Mouse (Mus musculus) heart, embryonic 10.5 days (tissue): ENCODE measurements around the gene Stard3. TPM values are rescaled to one million over a fixed set of nuclear protein-coding genes. Genes with fewer than 3 reads are reported as not detected.

Experiments used
- DNase-seq: peaks from one replicate; pipeline ENCODE4 v3.0.0-alpha.2; 2017; ENCODE audit warnings: low spot score
- H3K27ac ChIP-seq: fragments of 300-500 bp; sonication (generic); 2 replicates; pipeline ENCODE4 v1.5.1; 2016; ENCODE audit warnings: mild to moderate bottlenecking
- H3K27me3 ChIP-seq: fragments of 300-500 bp; sonication (generic); 2 replicates; pipeline ENCODE4 v1.6.1; 2016; ENCODE audit warnings: mild to moderate bottlenecking; ENCODE audit not compliant: poor library complexity, insufficient read depth, severe bottlenecking
- H3K36me3 ChIP-seq: fragments of 300-500 bp; sonication (generic); 2 replicates; pipeline ENCODE4 v1.6.1; 2016; ENCODE audit warnings: mild to moderate bottlenecking, moderate library complexity
- H3K4me1 ChIP-seq: fragments of 300-500 bp; sonication (generic); 2 replicates; pipeline ENCODE4 v1.6.1; 2016; ENCODE audit warnings: mild to moderate bottlenecking
- H3K4me3 ChIP-seq: fragments of 300-500 bp; sonication (generic); 2 replicates; pipeline ENCODE4 v1.5.1; 2016; ENCODE audit warnings: mild to moderate bottlenecking, moderate library complexity
- H3K9me3 ChIP-seq: fragments of 300-500 bp; sonication (generic); 2 replicates; pipeline ENCODE4 v1.6.1; 2016; ENCODE audit warnings: mild to moderate bottlenecking, moderate library complexity
- WGBS: fragments of 180-500 bp; shearing (Covaris S2); methylation state at CpG from one replicate; pipeline ENCODE4 v1.1.7; 2016; 5-methylcytosine and 5-hydroxymethylcytosine counted together
- polyA plus RNA-seq: library from polyadenylated mRNA; unstranded; fragments of >200 nt; fragmentation: Nextera tagmentation; extraction: Ambion mirVana; gene quantifications from 2 replicates; pipeline ENCODE4 v1.2.1, GENCODE M21; 2016

Stard3 gene
- polyA plus RNA-seq, 1 experiment from 2014 or later: 51.0 TPM

GRCm38 (mm10) chr11:98331401-98331800 lies 26.8 kb upstream of the Stard3 start:
- H3K27me3 ChIP-seq: peaks cover 100% of the 10 kb centered on the region
- peaks cover 40% of the 10 kb centered on the region for H3K4me1 ChIP-seq
- no peak for DNase-seq
- H3K9me3 ChIP-seq: no peaks in the 10 kb centered on the region
- no peak overlapping the region for H3K4me3 ChIP-seq
- no peak overlapping the region for H3K27ac ChIP-seq
- no peaks in the 10 kb centered on the region for H3K36me3 ChIP-seq
- WGBS: 58% methylated on average over 1 of the region's 1 CpGs

GRCm38 (mm10) chr11:98332186-98332585 lies 26.0 kb upstream of the Stard3 start:
- Histone ChIP-seq H3K9me3 (no peaks in the 10 kb centered on the region), H3K4me3 (no peak overlapping the region)
- WGBS: 84% methylated on average over 3 of the region's 3 CpGs

GRCm38 (mm10) chr11:98332841-98333240 lies 25.3 kb upstream of the Stard3 start:
- Histone ChIP-seq H3K4me3 (no peak overlapping the region), H3K4me1 (peaks cover 28% of the 10 kb centered on the region), H3K9me3 (no peaks in the 10 kb centered on the region), H3K27ac (no peak overlapping the region), H3K36me3 (no peaks in the 10 kb centered on the region), H3K27me3 (peaks cover 100% of the 10 kb centered on the region)
- no peak for DNase-seq
- 62% methylated on average over 4 of the region's 4 CpGs for WGBS

More at GRCm38 (mm10) chr11:98332186-98332585, 26.0 kb upstream of the Stard3 start:
- DNase-seq: no peak
- peaks cover 34% of the 10 kb centered on the region for H3K4me1 ChIP-seq
- H3K36me3 ChIP-seq: no peaks in the 10 kb centered on the region
- peaks cover 100% of the 10 kb centered on the region for H3K27me3 ChIP-seq
- no peak overlapping the region for H3K27ac ChIP-seq

DNA sequence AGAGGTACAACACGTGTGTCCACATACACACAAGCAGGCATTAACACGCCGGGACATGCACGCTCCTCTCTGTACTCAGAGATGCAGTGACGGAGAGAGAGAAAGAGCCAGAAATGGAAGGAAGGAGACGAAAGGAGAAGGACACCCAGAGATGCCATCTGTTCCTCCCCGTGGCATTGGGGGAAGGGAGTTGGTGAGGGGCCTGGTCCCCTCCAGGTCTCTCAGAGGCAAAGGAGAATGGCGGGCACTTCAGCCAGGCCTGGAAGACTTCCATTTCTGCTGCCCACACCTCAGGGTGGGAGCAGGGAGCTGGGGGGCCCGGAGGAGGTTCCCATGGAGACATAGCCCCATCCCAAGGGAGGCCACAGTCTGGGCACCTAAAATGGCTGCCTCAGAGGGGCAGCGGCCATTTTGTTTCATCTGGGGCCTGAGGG lies 24.9 kb upstream of the Stard3 start:
- H3K27ac ChIP-seq: no peak overlapping the region
- DNase-seq: no peak
- H3K4me1 ChIP-seq: peaks cover 27% of the 10 kb centered on the region
- H3K27me3 ChIP-seq: peaks cover 100% of the 10 kb centered on the region
- no peak overlapping the region for H3K4me3 ChIP-seq
- no peaks in the 10 kb centered on the region for H3K9me3 ChIP-seq
- no peaks in the 10 kb centered on the region for H3K36me3 ChIP-seq
- 73% methylated on average over 10 of the region's 10 CpGs for WGBS

GRCm38 (mm10) chr11:98333981-98334741 lies 24.0 kb upstream of the Stard3 start:
- DNase-seq: no peak
- Histone ChIP-seq H3K9me3 (no peaks in the 10 kb centered on the region), H3K4me1 (peaks cover 27% of the 10 kb centered on the region), H3K27ac (no peak overlapping the region), H3K4me3 (peak overlapping the region; percentile 46), H3K27me3 (peaks cover 100% of the 10 kb centered on the region), H3K36me3 (no peaks in the 10 kb centered on the region)
- WGBS: 3% methylated on average over 41 of the region's 41 CpGs

DNA sequence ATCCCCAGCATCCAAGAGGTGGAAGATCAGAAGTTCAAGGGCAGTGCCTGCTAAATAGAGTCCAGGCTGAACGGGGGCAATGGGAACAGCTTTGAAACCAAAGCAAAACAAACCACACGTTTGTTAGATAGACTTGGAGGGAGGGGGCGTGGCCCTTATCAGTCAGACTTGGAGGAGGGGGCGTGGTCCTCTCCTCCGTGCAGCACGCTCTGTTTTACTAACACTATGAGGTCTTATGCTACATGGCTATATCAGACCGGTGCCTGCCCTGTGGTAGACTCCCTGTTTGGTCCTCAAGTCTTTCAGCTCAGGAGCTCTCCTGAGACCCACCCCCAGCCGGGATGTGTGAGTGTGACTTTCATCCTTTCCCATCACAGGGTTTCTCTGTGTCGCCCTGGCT lies 22.9 kb upstream of the Stard3 start:
- Histone ChIP-seq H3K4me3 (no peak overlapping the region), H3K9me3 (no peaks in the 10 kb centered on the region), H3K36me3 (no peaks in the 10 kb centered on the region), H3K27me3 (peaks cover 100% of the 10 kb centered on the region), H3K4me1 (peaks cover 36% of the 10 kb centered on the region), H3K27ac (no peak overlapping the region)
- WGBS: 5% methylated on average over 9 of the region's 9 CpGs
- no peak for DNase-seq

- no peak for DNase-seq
- WGBS: 14% methylated on average over 13 of the region's 13 CpGs
Observed at GRCm38 (mm10) chr11:98336245-98337107, 21.7 kb upstream of the Stard3 start.

DNA sequence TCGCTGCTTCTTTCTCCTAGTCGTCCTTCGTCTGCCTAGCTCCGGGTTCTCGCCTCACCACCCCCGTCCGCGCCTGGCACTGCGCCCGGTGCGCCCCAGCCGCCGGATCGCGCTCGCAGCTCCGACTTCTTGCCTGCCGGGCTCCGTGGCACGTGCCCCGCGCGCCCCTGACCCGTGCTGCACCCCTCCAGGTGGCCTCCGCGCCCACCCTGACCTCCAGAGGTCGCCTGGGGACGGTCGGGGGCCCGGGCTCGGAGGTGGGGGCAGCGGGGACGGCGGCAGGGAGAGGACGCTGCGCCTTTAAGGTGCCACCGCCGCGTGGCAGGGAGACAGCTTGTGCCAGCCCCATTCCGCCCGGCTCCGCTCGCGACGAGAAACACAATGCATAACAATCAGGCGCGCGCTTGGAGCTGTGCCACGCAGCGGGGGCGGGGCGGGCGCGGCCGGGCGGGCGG lies 19.6 kb upstream of the Stard3 start:
- Histone ChIP-seq H3K27ac (0 out of 2 replicates have a peak overlapping the region, but pooled peaks have one; percentile 42), H3K4me3 (peak overlapping the region; percentile 62), H3K4me1 (peaks cover 48% of the 10 kb centered on the region), H3K36me3 (no peaks in the 10 kb centered on the region), H3K27me3 (peaks cover 91% of the 10 kb centered on the region), H3K9me3 (no peaks in the 10 kb centered on the region)
- under 1% methylated on average over 57 of the region's 57 CpGs for WGBS
- no peak for DNase-seq

More at GRCm38 (mm10) chr11:98336245-98337107, 21.7 kb upstream of the Stard3 start:
- H3K27ac ChIP-seq: no peak overlapping the region
- peaks cover 99% of the 10 kb centered on the region for H3K27me3 ChIP-seq
- H3K4me1 ChIP-seq: peaks cover 36% of the 10 kb centered on the region
- no peaks in the 10 kb centered on the region for H3K36me3 ChIP-seq
- no peak overlapping the region for H3K4me3 ChIP-seq
- H3K9me3 ChIP-seq: no peaks in the 10 kb centered on the region

DNA sequence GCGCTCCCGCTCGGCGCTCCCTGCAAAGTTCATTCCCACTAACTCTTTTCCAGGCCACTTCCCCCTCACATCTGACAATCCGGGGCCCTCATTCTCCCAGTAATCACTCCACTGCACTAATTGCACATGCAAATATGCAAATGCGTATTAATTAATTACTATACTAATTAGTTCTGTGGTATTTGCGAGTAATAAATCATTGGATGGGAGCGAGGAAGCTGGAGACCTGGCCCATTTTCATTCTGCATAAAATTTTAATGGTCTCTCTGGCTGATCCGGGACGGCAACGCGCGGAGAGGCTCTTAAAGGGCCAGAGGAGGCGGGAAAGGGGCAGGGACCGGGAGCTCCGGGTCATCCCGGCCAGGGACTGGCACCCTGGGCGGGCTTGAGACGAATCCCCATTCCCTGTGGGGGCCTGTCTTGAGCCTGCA lies 19.1 kb upstream of the Stard3 start:
- H3K36me3 ChIP-seq: no peaks in the 10 kb centered on the region
- peak overlapping the region; percentile 62 for H3K4me3 ChIP-seq
- H3K27ac ChIP-seq: no peak overlapping the region
- peaks cover 45% of the 10 kb centered on the region for H3K4me1 ChIP-seq
- no peaks in the 10 kb centered on the region for H3K9me3 ChIP-seq
- peaks cover 91% of the 10 kb centered on the region for H3K27me3 ChIP-seq
- no peak for DNase-seq
- under 1% methylated on average over 19 of the region's 19 CpGs for WGBS

GRCm38 (mm10) chr11:98339679-98340287 lies 18.4 kb upstream of the Stard3 start:
- Histone ChIP-seq H3K36me3 (no peaks in the 10 kb centered on the region), H3K27me3 (peaks cover 90% of the 10 kb centered on the region), H3K9me3 (no peaks in the 10 kb centered on the region), H3K27ac (no peak overlapping the region), H3K4me1 (peaks cover 38% of the 10 kb centered on the region), H3K4me3 (peak overlapping the region; percentile 62)
- no peak for DNase-seq
- WGBS: 10% methylated on average over 11 of the region's 11 CpGs

DNA sequence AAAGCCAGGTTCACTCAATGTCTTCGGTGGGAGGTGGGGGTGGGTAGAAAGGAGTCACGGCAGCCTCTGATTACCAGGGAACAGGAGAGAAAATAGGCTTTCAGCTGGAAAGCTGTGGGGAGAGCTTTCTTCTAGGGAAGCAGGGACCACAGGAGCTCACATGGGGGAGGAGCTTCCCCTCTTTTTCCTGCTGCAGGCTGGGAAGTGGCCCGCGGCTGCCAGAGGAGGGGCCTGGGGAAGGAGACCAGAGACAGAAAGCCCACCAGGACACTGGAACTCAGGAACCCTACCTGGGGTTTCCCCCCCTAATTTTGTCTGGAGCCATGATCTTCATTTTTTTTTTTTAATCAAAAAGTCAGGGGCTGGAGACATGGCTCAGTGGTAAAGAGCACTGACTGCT lies 17.6 kb upstream of the Stard3 start:
- no peaks in the 10 kb centered on the region for H3K36me3 ChIP-seq
- H3K4me1 ChIP-seq: peaks cover 37% of the 10 kb centered on the region
- peaks cover 89% of the 10 kb centered on the region for H3K27me3 ChIP-seq
- no peak for DNase-seq
- H3K4me3 ChIP-seq: no peak overlapping the region
- WGBS: 5% methylated on average over 4 of the region's 4 CpGs
- no peak overlapping the region for H3K27ac ChIP-seq
- H3K9me3 ChIP-seq: no peaks in the 10 kb centered on the region

DNA sequence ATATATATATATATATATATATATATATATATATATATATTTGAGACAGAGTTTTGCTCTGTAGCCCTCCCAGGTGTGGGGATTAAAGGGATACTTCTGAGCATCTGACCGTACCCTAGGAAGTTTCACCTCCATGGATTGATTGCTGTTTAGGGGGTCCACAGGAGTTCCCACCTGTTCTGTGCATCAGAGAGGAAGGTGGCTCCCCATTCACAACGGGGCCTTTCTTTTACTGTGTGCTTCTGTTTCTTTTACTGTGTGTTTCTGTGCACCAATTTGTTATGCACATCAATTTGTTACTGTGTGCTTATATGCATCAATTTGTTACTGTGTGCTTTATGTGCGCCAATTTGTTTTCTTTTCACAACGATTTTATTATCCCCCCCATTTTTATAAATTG lies 17.0 kb upstream of the Stard3 start:
- no peak for DNase-seq
- no peaks in the 10 kb centered on the region for H3K9me3 ChIP-seq
- no peak overlapping the region for H3K4me3 ChIP-seq
- 54% methylated on average over 4 of the region's 4 CpGs for WGBS
- H3K27ac ChIP-seq: no peak overlapping the region
- H3K36me3 ChIP-seq: no peaks in the 10 kb centered on the region
- H3K27me3 ChIP-seq: peaks cover 89% of the 10 kb centered on the region
- H3K4me1 ChIP-seq: peaks cover 37% of the 10 kb centered on the region
